Mouse (Mus musculus) layer of hippocampus, adult 6 months (tissue): Measurements from ENCODE around the gene Gin1. TPM values are rescaled to one million over a fixed set of nuclear protein-coding genes. Genes with fewer than 3 reads are reported as not detected.

Experiments
- long read RNA-seq, 2 experiments: library from polyadenylated mRNA; unstranded; transcript quantifications; one replicate each; pipeline ENCODE4 v2.0.0; 2019 to 2020
- polyA plus RNA-seq: library from polyadenylated mRNA; unstranded; fragments of <200 nt; fragmentation: Nextera tagmentation; gene quantifications from 2 replicates; pipeline ENCODE4 v1.2.3, GENCODE M21; 2021

The Gin1 gene
- 10.2 and 11.7 TPM in 2 replicates for polyA plus RNA-seq
- long read RNA-seq, experiment 1, transcript Gin1-203 (8 exons, 2,046 nt), result major isoform, 7 of 12 reads
- long read RNA-seq, experiment 1, partial matches to known transcripts, result 0 of 12 reads
- long read RNA-seq, experiment 1, other reads (novel, unspliced or antisense), result 1 of 12 reads
- long read RNA-seq, experiment 2, transcript Gin1-203 (8 exons, 2,046 nt), result major isoform, 24 of 32 reads
- long read RNA-seq, experiment 2, partial matches to known transcripts, result 0 of 32 reads
- long read RNA-seq, experiment 2, other reads (novel, unspliced or antisense), result 5 of 32 reads

DNA sequence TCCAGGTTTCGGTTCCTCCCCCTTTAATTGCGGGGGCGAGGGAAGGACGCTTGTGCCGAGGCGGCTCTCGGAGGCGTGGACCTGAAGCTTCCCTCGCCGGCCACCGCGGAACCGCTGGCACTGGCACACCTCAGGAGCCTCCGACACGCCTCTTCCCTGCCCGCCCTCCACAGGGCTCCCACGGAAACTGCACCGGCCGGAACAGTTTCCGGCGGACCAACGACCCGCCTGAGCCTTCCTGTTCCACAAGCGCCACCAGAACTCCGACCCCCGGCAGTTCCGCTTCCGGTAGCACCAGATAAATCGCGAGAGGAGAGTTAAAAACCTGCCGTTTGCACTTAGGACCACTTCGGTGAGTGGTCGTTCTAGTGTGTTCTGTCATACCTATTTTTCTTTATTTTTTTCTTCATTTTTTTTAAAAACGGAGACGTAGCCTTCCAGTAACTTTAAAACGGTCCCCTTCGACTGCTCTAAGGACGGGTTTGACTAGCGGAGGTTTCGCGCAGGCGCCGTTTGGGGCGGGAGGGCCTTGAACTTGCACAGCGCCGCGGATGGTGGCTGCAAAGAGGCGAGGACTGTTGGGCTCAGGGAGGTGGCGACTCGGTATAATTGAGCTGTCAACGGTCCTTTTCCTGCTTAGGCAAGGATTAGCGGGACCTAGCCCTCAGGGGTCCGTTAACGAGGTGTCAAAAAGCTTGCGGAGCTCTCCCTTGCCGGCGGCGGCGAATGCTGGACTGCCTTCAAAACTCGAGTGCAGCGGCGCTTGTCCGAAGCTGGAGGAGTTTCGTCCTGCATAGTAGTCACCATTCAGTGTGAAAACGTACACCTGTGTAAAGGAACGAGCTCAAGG is at the start of gene Gin1, which contains the start of gene Ppip5k2:
Gin1 (plus strand) TSS at position 269 of the 850 bp plus-strand sequence.
Ppip5k2 (minus strand) TSS at position 508 of the 850 bp plus-strand sequence.

Other genes starting within 250 kb of the Gin1 start
- 15.1 and 16.0 TPM in 2 replicates for gene D1Ertd622e, start 108.1 kb upstream of the Gin1 start, polyA plus RNA-seq
- gene Ppip5k2, start 239 bp downstream of the Gin1 start, polyA plus RNA-seq, result 2.1 and 2.3 TPM in 2 replicates